Mouse (Mus musculus): ENCODE data around the gene Camp.

Gene Camp

DNA sequence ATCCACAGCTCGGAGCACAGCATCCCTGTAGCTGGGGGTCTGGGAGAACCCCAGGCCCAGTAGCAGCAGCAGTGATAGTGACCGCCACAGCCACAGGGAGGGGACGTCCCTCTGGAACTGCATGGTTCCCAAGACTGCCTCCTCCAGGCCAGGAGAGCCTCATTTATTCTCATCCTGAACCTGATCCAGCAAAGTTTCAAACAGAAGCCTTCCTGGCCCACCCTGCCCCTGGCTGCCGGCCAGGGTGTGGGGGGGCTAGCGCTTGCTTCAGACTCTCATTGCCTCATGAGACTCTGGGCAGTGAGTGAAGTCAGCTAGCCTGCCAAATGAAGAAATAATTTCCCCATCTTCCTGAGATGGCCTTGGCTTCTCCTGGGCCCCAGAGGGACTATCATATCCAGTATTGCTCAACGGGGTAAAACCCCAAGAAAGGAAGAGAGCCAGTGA, at the start of gene Camp:
Camp (minus strand) TSS at position 306 of the 447 bp plus-strand sequence.
- DNase-seq (ENCODE audit: low spot score in 2 of 2), result no peak

DNA sequence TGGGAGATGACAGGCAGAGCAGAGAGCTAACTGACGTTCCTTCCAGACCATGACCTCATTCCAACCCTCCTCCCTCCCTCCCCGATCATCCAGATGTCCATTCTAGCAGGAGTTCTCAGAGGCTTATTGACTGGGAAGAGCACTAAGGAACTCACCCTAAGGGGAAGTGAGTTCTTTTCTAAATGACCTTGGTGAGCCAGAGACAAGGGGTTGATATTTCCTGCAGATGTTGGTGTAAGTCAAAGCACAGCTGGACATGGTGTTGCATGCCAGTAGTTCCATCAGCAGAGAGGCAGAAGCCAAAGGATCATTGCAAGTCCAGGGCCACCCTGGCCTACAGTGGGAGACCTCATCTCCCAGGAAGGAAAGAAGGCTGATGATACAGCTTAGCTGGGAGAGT, 48.6 kb upstream of the Camp start:
- DNase-seq (ENCODE audit: low spot score in 2 of 2), result no peak

DNA sequence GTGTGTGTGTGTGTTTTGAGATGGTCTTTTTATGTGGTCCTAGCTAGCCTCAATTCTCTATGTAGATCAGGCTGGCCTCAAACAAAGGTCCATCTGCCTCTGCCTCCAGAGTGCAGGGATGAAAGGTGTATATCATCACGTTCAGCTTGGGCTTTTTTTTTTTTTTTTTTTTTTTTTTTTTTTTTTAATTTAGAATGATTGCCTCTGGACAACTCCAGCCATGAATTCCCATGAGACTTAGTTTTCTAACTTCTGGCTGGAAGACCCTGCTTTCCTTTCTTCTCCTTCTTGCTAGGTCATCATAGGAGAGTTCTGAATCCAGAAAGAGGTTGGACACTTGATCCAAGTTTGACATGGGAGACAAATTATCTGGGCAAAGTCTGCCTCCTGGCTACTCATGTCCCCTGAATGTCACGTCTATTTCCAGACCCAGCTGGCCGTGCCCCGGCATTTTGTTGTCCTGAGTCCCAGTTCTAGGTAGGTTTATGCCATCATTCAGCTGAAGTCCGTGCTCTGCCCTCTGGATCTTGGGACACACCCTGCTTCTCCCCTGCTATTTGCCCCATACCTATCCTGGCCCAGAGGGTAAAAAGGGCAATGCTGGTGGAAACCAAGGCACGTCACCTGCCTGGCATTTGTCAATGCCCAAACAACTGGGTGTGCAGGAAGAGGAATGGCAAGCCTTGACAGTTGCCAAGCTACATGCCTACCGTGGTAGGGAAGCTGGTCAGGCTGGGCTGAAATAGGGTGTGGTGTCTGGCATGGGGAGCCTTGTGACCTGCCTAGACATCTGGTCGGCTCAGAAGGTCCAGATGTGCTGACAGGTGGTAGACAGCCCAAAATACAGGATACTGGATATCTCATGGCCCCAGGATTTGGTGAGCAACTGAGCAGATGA, 47.1 kb upstream of the Camp start:
- DNase-seq (ENCODE audit: low spot score in 2 of 2), result no peak

DNA sequence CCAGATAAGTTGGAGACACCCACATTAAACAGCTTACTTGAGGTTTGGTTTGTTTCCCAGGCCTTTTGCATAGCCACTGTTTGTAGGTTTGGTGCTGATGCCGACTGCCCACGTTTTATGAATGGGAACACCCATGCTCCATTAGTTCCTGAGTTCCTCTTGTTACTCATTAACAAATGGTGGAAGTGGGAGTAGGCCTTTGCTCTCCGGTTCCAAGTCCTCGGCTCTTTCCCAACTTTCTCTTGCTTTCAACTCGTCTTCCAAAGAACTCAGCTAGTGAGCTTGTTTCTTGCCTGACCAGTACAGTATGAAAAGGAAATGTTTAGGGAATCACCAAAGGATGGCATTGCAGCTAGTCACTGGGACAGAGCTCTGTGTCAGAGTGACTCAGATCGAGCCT, 46.2 kb upstream of the Camp start:
- no peak for DNase-seq (ENCODE audit: low spot score in 2 of 2)

DNA sequence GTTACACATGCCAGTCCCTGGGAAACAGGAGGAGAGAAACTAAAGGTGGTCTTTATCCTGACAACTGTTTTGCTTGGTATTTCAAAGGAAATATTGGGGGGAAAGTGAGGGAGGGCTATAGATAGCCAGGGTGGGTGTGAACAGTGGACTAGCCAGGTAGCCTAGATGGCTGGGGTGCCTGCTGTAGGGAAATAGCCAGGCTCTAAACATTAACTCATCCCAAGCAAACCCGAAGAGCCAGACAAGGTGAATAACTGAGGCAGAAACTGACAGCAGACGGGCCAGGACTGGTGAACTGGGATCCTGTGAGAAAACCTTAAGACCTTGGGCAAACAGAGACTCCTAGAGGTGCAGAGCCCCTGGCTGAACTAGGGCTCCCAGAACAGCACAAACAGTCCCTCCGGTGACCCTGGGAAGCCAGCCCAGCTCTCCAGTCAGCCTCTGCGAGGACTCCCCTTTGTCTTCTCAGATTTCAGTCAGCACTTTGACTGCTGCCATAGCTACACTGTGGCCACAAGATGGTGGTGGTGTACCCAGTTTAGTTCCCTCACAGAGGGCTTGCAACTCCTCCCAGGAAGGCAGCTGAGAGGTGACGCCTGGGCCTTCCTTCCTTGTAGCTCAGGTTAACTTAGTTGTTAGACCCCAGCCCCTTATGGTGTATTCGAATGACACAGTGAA, 45.1 kb upstream of the Camp start:
- DNase-seq (ENCODE audit: low spot score in 2 of 2), result peak; percentile 63 to 79

DNA sequence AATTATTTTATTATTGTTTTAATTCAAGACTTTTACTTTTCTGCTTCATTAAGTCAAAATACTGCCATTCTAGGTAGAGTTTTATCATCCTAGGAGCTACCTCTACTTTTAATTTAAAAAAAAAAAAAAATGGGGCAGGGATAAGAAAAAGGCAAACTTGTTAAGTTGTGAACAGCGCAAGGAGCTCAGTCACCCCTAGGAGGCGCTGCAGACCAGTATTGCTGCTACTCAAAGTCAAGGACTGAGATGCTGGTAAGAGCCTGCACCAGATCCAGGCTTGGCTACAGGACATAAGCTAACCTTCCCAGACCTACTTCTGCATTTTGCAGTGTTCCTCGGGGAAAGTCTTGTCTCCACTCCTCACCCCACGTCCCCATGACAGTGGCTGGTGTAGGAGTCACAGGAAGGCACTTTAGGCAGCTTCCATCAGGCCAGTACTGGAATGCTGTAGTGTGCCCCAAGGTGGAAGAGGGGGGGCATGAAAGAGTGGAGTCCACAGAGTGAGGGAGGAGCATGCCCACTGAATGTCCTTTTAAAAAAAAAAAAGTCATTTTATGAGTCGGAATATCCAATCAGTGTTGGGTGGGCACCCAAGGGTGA, 43.3 kb upstream of the Camp start:
- peak; percentile 81 to 83 for DNase-seq (ENCODE audit: low spot score in 2 of 2)

DNA sequence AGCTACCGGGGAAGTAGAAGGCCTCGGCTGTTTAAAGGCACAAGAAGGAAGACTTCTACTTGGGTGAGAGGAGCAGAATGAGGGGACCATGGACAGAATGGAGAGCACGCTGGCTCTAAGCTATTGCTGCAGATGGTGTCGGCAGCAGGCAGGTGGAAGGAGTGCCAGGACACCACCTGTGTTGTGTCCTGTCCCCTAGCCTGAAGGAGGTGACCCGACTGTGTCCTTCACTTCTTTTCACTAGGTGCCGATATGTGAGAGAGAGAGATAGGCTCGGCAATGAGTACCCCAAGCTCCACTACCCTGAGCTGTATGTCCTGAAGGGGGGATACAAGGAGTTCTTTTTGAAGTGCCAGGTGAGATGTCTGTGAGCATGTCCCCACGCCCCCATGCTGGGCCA, 42.1 kb upstream of the Camp start:
- no peak for DNase-seq (ENCODE audit: low spot score in 2 of 2)

DNA sequence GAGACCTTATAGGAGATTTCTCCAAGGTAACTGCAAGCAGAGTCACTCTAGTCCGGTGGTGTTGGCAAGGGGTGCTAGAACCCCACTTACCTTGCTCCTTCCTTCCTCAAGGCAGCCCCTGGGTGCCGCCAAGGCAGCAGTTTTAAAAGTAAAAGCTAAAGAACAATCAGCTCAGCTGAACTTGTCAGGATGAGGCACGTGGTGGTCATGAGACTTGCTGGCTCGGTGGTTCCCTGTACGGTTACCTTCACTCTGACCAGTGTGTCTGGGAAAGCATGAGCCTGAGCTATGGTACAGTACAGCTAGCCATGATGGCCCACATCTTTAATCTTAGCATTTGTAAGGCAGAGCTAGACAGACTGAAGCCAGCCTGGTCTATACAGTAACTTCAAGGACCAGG, 37.9 kb upstream of the Camp start:
- DNase-seq (ENCODE audit: low spot score in 2 of 2), result no peak

DNA sequence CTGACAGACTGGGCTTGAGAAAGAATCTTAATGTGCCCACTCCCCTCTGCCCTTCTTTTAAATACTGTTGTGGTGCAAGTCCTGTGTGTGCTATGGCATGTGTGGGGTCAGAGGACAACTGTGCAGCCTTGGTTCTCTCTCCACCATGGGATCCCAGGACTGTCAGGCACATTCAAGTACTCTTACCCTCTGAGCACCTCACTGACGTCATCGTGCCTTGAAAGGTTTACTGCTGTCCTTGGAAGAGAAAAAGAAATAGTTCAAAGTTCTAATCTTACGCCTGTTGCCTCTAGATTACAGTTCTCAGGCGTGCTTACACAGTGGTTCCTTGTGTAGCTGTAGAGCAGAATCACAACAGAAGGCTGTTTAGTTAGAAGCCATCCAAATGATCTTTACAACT, 36.8 kb upstream of the Camp start:
- no peak for DNase-seq (ENCODE audit: low spot score in 2 of 2)

DNA sequence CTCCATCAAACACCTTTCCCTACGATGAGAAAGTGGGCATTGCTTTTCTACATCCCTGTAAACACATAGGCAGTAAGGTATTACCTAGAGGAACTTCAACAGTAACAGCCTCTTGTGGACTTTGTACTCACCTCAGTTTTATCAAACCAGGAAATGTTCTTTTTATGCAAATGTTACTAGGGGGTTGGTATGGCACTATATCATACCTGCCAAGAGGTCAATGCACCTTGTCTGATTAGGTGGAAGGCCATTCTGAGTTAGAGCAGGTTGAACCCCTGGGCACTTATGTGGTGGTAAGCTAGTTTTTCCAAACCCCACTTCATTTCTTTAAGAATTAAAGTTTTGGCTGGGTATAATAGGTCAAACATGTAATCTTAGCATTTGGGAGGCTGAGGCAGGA, 29.9 kb upstream of the Camp start:
- no peak for DNase-seq (ENCODE audit: low spot score in 2 of 2)

DNA sequence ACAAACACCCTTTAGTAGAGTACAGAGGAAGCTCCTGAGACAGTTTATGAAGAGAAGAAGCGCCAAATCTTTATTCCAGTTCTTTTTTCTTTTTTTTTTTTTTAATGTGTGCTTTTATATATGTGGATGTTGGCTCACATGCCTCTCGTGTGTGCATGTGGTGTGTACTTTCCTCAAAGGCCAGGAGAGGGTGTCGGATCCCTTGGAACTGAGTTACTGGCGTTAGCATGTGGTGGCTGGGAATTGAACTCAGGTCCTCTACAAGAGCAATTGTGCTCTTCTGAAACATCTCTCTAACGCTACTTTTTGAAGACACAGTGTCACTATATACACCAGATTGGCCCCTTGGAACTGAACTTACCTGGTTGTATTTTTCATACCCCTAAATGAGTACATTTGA, 28.2 kb upstream of the Camp start:
- DNase-seq (ENCODE audit: low spot score in 2 of 2), result no peak

DNA sequence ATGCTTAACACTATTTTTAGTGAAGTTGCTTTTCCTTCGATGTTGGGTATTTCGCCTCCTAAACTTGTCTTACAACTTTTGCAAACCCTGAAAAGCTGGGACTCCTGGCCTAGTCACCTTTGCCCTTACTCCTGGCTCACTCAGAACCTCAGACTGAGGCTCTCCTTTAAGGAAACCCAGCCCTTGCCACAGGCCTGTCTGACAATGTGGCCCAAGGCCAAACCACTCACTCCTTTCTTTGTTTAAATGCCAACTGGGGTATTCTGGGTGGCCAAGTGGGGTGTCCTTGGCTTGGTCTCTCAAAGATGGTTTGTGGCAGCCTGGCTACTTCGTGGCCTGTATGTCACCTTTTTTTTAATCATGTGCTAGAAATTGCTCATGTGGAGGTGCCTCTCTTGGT, 27.3 kb upstream of the Camp start:
- no peak for DNase-seq (ENCODE audit: low spot score in 2 of 2)

DNA sequence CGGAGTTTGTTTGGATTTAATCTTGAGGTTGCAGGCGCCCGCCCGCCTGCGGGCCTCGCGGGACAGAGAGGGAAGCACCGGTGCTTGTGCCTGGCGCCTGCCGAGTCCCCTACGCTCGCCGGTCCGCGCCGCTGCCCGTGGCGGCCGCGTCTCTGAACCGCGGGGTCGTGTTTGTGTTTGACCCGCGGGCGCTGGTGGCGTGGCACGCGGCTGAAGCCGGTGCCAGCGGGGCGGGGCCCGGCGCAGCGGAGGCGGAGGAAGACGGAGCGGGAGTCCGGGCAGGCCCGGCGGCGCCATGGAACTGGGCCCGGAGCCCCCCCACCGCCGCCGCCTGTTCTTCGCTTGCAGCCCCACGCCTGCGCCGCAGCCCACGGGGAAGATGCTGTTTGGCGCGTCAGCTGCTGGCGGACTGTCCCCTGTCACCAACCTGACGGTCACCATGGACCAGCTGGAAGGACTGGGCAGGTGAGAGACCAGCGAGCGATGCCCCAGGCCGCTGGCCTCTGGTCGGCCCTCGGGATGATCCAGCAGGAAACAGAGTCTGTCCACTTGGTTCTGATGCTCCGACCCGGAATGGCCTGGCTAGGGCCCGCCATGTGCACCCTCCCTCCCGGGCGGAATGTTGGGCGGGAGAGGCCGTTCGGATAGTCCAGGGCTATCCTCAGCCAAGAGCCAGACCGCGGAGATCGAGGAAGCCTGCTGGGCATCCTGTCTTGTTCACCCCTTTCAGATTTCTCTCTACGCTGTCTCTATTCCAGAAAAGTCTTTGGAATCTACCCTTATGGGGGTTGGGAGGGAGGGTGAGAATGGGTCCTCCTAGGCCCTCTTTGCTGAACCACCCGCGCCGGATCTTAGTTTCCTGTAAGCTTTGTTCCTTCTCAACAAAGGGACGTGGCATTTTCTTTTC, 26.5 kb upstream of the Camp start:
- DNase-seq (ENCODE audit: low spot score in 2 of 2), result peak; percentile 31 to 50

DNA sequence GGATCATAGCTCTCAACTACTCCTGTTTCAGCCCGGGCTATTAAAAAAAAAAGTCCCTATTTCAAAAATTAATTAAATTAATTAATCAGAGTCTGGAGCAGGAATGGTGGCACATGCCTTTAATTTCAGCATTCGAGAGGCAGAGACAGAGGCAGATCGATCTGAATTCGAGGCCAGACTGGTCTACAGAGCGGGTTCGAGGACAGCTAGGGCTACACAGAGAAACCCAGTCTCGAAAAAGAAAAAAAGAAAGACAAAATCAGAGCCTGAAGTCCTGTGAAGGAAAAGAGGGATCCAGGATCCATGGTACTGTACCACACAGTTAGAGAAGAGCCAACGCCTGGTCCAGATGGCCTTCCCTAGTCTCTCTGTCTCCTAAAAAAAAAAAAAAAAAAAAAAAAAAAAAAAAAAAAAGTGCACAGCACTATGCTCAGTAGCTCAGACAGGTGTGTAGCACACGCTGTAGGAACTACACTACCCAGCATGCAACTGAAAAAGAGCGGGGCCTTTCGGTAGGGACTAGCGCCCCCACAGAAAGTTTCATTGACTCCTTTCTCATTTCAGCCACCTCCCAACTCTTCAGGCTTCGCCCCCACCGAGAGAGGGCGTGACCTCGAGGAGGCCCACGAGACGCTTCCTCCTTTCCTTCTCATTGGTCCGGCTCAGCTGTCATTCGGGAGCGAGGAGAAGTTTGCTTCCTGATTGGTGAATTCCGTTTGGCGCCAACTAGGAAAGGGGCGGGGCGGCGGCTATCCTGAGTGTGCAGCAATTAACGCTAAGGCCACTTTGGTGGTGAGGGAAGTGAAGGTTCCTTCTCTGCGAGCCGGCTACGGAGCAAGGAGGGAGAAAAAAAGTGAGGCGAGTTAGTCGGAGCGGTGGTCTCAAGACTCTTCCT, 25.6 kb upstream of the Camp start, which contains the start of gene Cdc25a:
Cdc25a (plus strand) TSS at position 783 of the 895 bp plus-strand sequence.
- DNase-seq (ENCODE audit: low spot score in 2 of 2), result peak; percentile 97 to 98

DNA sequence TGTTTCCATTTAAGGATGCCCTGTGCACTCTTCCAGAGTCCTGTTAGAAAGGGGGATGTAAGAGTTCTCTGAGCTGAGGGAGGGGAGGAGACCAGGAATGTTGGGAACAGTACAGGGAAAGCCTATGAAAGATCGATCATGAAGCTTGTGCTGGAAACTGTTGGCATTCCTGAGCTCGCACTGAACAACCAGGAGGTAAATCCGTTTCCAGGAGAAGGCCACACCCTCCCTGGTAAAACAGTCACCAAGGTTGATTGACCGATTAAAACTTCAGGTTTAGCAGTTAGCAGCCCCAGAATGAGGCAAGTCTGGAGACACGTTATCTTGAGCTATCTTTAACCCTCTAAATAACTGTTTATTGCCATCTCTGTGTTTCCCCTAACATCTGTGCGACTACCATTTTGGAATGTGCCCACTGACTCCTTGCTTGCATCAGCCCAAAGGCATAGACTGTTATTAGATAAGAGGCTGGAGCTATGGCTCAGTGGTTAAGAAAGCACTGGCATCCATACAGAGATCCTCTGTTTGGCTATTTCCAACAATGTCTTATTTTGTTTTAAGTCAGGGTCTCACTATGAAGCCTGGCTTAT, 21.7 kb upstream of the Camp start:
- DNase-seq (ENCODE audit: low spot score in 2 of 2), result no peak

DNA sequence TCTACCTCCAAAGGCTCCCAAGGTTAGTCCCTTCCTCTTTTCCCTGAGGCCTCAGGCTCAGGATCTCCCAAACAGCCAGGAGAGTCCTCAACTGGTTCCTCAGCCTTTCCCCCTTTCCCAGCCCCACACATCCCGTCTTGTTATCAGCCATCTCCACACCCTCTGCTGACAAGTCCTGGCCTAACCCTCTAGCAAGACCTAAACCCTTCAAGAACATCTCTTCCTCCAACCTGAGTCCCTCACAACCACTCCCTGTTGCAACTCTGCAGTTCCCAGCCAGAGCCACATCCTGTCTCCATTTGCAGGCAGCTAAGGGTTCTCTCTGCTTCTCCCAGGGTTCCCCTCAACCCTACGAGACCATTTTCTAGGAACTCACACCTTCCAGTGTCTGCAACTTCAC, 16.8 kb upstream of the Camp start:
- no peak for DNase-seq (ENCODE audit: low spot score in 2 of 2)

DNA sequence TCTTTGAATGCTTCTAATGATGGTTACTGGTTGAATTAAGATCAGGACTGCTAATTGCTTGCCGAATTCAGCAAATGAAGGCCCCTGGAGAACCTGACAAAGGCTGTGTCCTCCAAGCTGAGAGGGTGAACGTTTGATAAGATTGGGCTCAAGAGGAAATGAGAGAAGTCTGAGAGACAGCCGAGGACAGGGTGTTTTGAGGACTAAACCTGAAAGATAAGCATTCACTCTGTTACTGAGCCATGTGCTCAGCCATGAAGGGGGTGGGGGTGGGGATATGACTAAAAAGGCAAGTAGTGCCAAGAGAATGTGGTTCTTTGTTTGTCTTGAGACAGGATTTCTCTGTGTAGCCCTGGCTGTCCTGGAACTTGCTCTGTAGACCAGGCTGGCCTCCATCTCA, 13.7 kb upstream of the Camp start:
- DNase-seq (ENCODE audit: low spot score in 2 of 2), result no peak

DNA sequence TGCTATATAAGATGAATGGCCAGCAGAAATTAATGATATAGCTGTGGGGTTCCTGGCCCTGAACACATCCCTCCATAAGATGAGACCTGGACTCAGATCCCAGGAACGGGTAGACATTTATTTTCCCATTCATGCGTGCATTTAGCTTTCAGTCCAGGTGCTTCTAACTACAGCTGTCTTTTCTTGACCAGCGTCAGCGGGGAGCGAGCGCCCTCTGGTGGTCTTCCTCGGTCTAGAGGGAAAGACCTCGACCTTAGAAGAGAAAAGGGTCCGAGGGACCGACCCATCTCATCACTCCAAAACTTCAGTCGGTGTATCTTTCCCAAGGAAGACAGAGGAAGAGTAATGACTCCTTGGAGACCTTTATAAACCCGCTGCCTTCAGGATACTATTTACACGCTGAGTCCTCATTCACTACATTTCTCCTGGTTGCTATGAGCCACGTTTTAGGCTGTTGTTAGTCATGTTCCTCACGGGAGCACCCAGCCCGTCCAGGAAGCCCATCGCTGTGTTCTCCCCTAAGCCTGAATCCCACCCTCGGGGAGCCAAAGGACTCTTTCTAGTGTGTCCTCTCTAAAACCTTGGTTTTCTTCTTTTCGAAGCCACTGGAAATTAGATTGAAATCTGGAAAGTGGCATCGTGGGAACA, 13.1 kb upstream of the Camp start:
- peak; percentile 82 for DNase-seq (ENCODE audit: low spot score in 2 of 2)

DNA sequence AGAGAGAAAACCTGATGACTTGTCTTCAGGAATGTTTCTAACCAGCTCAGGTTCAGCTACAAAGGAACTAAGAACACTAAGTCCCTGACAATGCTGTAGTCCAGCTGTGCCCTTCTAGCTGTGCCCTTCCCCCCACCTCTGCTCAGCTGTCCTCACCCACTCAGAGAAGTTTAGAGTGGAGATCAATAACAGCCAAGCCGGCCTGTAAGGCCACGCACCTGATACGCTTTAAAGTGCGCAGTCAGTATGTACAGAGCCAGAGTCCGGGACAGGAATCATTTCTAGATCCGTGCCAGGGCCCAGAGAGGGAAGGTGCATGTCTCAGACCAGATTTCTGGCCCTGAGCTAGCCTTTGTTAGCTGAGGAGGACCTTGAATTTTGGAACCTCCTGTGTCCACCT, 6.5 kb upstream of the Camp start:
- no peak for DNase-seq (ENCODE audit: low spot score in 2 of 2)

DNA sequence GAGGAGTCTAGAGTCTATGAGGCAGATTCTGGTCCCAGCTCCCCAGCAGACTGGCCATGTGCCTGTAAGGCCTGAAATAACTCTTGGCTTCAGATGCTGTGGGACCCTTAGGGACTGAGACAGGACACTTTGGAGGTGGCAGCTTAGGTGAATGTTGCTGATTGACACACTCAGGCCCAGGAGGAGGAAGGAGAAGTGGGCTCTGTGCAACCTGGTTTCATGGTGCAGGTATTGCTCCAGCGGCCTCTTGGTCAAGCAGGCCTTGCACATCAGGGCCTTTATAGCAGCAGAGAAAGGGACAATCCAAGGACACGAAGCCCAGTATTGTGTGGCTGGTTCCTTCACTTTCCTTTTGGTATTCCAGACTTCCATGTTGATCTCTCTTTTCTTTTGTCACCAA, 4.9 kb upstream of the Camp start:
- no peak for DNase-seq (ENCODE audit: low spot score in 2 of 2)
